Mouse (Mus musculus) midbrain, embryonic 13.5 days (tissue): ENCODE data around the gene Ugt2b5. TPM values are rescaled to one million over a fixed set of nuclear protein-coding genes. Genes with fewer than 3 reads are reported as not detected.

ENCODE experiments used
- polyA plus RNA-seq: library from polyadenylated mRNA; unstranded; fragments of >200 nt; fragmentation: Nextera tagmentation; extraction: Ambion mirVana; gene quantifications from 2 replicates; pipeline ENCODE4 v1.2.1, GENCODE M21; 2015

Gene Ugt2b5
- polyA plus RNA-seq, 1 experiment from 2014 or later = not detected

Other genes with a start within 250 kb of the Ugt2b5 start
- gene Ugt2b34, start 233.4 kb downstream of the Ugt2b5 start, polyA plus RNA-seq = 0.13 TPM in 1 of 2 replicates, not detected in the other
- gene Ugt2b1, start 213.8 kb downstream of the Ugt2b5 start, polyA plus RNA-seq = not detected in 2 replicates
- gene Ugt2b35, start 139.5 kb downstream of the Ugt2b5 start, polyA plus RNA-seq = not detected in 2 replicates
- not detected in 2 replicates for gene Ugt2b36, start 47.8 kb downstream of the Ugt2b5 start, polyA plus RNA-seq
- not detected in 2 replicates for gene Ugt2b37, start 114.5 kb upstream of the Ugt2b5 start, polyA plus RNA-seq
- gene Ugt2a3, start 196.9 kb upstream of the Ugt2b5 start, polyA plus RNA-seq = not detected in 2 replicates